Mouse (Mus musculus) retina, adult 2 months (tissue): ENCODE measurements around the gene Cmip.

Experiments used
- DNase-seq: peaks from one replicate; pipeline ENCODE4 v3.0.0-alpha.2; 2012; ENCODE audit warnings: low read depth, low spot score

Gene Cmip

GRCm38 (mm10) chr8:117348718-117349394 lies 92.0 kb downstream of the Cmip start:
- no peak for DNase-seq

- no peak for DNase-seq
Measured at GRCm38 (mm10) chr8:117349541-117349940, 92.7 kb downstream of the Cmip start.

DNA sequence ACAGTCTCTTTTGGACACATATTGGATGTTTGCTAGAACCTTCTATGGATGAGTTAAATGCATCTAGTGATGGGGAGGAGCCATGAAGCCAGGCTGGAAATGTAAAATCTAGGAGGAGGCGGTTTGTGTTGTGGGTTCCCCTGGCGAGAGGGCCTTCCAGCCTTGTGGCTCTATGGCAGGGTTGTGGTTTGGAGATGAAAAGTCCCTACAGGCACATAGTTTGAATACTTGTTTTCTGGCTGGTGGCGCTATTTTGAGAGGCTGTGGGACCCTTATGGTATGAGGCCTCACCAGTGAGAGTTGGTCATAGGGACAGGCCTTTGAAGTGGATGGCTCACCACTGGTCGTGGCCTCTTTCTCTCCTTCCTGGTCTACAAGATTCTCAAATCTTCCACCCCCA lies 95.2 kb downstream of the Cmip start:
- DNase-seq: no peak

GRCm38 (mm10) chr8:117355111-117355831 lies 98.4 kb downstream of the Cmip start:
- DNase-seq: no peak

DNA sequence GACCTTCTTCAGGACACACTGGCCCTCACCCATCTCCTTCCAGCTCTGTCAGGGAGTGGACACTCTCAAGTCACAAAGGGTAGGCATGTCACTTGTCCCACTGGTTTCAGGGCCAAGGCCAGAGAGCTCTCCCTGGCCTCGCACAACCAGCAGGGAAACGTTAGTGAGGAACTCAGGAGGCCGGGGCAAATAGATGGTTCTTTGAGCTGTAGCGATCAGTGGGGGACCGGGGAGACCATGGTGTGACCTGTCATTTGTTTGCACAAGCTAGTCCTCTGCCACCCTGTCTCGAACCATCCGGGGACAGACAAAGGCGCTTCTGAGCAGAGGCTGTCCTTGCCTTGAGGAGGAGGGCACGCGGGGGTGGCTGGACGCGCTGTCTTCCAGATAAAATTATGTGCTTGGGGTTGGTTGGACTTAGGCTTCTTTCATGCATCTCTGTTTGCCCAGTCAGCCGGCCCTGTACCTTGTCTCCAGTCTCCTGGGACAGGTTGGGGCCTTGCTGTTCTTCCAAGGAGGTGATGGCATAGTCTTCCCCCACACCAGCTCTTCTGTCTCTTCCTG lies 99.3 kb downstream of the Cmip start:
- DNase-seq: no peak

- no peak for DNase-seq
Measured at GRCm38 (mm10) chr8:117357491-117358467, 100.9 kb downstream of the Cmip start.

DNA sequence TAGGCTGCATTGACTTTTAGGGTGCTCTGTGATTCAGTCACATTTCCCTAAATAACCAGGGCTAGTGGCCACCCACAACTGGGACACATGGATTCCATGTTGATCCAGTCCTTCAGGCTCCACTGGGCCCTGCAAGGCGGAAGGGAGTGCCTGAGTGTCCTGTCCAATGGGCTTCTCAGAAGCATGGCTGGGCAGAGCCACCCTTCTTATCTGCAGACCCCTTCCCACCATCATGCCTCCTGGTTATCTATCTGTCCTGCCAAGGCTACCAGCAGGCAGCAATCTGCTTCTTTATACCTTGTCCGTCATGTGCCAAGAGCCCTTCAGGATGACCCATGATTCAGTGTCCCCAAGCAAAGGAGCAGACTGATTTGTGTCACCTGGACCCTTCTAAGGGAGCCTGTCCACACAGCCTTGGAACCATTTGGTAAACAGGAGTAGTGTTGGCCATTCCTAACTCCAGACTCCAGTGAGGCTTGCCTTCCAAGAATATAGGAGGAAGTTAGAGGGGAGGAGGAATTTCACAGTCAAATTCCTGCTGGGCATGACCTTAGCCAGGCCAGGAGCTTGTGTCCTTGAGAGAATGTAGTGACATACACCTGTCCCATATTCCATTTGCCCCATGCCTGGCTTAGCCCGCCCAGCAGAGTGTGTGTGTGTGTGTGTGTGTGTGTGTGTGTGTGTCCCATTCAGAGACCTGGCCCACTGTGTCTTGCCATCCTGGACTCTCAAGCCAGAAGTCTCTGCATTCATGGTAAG lies 103.5 kb downstream of the Cmip start:
- no peak for DNase-seq

- no peak for DNase-seq
Measured at GRCm38 (mm10) chr8:117361595-117362437, 105.0 kb downstream of the Cmip start.

- DNase-seq: no peak
Measured at GRCm38 (mm10) chr8:117362438-117362726, 105.5 kb downstream of the Cmip start.

DNA sequence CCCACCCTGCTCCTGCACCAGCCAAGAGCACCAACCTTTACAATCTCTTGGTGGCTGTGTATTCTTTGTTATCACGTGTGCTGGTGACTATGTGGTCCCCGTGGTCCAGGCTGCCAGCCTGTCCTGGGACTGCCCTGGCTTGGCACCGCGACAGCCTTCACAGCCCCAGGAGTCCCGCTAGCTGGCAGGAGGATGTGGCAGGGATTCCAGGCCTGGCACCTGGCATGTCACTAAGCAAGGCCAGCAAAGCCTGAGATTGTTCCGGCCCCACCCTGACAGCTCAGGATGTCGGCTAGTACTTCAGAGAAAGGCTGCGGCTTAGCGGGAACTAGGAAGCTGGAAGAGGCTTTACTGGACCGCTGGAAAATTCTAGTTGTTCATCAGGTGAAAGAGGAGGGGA lies 106.4 kb downstream of the Cmip start:
- DNase-seq: no peak

- DNase-seq: no peak
Measured at GRCm38 (mm10) chr8:117364374-117365160, 107.7 kb downstream of the Cmip start.

DNA sequence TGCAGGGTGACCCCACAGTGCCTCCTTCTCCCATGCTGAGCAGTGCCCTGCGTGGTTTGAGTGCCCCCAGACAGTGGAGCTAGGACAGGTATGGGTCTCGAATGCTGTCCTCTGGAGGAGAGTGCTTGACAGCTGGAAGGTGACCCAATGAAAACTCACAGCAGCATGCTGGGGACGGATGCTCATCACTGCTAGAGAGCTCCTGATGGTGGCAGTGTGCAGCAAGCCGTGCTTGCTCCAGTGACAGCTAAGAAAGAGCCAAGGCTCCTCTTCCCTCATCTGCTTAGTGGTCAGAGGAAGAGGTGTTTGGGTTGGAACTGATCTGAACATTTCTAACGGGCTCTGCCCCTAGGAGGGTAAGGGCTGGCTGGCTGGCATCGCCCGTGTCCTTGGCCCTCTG lies 109.6 kb downstream of the Cmip start:
- DNase-seq: no peak

DNA sequence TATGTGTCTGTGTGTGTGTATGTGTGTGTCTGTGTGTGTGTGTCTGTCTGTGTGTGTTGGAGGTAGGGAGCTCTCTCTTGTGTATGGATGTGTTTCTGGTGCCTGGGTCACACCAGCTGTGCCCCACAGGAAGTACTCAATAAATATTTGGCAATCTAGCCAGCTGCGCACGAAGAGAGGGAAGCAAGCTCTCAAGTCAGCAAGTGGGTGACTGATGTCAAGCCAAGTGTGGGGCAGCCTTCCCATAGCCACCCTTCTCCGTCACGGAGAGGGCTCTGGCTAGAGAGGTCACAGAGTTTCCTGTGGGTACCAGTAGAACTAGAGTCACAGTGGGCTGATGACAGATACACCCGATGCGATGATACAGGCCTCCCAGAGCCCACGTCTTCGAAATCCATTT lies 110.6 kb downstream of the Cmip start:
- DNase-seq: no peak

DNA sequence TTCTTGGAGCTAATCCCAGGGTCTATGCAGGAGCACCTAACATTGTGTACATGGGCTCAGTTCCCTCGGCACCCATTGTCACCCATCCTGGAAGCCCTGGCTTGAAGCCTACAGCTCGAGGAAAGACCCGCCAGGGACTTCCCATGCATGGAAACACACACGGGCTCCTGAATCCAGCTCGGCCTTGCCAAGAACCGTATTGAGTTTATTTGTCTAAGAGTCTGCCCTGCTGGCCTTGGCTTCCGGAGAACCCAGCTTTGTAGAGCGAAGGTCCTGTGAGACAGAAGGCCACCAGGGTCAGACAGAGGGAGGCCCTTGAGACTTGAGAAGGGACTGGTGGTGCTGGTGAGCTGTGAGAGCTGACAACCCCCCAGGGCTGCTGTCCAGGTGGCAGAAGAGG lies 111.9 kb downstream of the Cmip start:
- DNase-seq: no peak

DNA sequence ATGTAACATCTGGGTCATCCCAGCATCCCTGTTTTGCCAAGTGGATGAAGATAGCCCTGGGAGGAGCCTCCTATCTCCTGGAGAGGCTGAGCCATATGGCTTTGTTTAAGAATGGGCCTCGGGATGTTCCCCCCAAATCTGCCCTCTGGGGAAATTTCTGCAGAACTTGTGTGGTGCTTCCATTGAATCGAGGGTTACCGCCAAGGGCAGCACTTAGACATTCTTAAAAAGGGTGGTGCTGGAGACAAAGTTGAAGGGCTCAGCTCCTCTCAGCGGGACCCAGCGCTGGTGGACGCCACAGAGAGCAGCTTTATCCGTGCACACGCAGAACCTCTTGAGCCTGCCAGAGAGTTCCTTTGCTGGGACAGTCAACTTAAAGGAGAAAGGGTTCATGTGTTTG lies 113.1 kb downstream of the Cmip start:
- DNase-seq: no peak

- DNase-seq: no peak
Measured at GRCm38 (mm10) chr8:117371189-117371588, 114.3 kb downstream of the Cmip start.

DNA sequence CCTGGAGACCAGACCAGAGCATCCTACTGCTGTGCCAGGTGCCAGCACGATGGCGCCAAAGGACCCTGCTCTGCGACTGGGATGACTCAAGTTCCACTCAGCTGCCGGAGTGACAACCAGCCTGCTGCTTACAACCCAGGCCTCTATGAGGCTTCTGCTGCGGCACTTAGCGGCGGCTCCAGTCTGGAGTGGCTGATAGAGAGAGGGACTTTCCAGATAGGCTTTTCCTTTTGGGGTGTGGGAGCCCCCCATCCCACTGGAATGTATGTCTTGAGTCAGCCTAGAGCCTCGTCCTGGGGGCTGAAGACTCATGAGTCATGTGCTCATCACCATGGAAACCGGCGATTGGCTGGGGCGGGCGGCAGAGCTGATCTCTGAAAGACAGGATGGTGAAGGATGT lies 115.2 kb downstream of the Cmip start:
- no peak for DNase-seq

GRCm38 (mm10) chr8:117373001-117373428 lies 116.2 kb downstream of the Cmip start:
- DNase-seq: no peak

DNA sequence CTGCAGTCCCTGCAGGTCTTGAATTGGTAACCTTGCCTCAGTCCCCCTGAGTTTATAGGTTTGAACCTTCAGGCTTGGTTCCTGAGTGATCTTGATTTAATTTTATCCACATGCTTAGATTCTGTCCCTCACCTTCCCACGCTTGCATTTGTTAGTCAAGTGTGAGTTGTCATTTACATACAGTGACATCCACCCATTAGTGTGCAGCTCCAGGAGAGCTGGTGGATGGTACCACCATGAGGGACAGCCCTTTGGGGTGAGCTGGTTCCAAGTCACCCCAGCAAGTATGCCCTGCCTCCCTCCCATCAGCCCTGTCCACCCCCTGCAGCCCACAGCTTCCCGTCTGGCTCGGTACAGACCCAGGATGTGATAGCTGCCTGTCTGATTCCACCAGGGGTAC lies 117.2 kb downstream of the Cmip start:
- no peak for DNase-seq

DNA sequence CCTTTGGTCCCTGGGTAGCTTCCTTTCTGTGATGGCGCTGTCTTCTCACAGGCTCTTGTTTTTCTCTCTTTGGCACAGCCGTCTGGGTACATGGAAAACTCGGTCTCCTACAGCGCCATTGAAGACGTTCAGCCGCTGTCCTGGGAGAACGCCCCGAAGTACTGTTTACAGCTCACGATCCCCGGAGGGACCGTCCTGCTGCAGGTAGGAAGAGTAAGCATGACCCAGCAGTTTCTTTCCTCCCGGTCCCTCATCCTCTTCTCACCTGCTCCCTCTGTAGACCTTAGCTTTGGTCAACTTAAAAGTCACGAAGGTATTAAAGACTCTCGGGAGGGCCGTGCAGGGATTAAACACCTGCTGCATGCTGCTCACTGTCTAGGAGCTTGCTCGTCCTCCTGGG lies 120.1 kb downstream of the Cmip start:
- no peak for DNase-seq
